ENCODE assay signal across 8 mouse cellular contexts in the genomic region with DNA sequence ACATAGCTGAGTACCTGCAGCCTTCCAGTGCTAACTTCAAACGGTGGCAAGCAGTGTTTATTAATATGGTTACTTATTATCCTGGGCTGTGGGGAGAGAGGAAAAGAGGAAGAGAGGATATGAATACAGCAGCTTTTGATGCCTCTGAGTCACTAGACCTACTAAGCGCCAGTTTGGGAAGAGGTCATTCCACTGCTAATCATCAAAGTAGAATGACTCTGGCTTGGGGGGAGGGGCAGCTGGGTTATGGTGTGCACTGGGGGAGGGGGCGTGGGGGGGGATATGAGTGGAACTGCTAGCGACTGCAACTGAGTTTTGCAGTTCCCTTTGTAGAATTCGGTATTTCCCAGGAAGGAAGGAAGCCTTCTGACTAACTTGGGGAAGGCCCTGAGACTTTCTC. TPM values are rescaled to one million over a fixed set of nuclear protein-coding genes. Genes with fewer than 3 reads are reported as not detected.
A peak's percentile ranks its signal among the peaks of the same experiment; 100 is the strongest.
DNase-seq lines count a peak whose midpoint lies in the region; ATAC-seq and TF ChIP-seq lines count a peak whose summit lies in the region.

No protein-coding gene starts in this region.

- peak overlapping the region; percentile 93 for H3K9ac ChIP-seq in forebrain, embryonic 14.5 days (ENCODE audit: low read length)
- peak overlapping the region; percentile 2; the same call in 1 of the 2 replicates for H3K9ac ChIP-seq in neural tube, embryonic 15.5 days (replicated peaks)

- H3K4me2 ChIP-seq in forebrain, embryonic 14.5 days (ENCODE audit: low read length): peak overlapping the region; percentile 89
- peak overlapping the region; percentile 92 for H3K4me2 ChIP-seq in neural tube, embryonic 15.5 days

- 15% methylated on average over 5 of the region's 5 CpGs for WGBS in forebrain, embryonic 14.5 days
- WGBS in limb, embryonic 10.5 days: 3% methylated on average over 5 of the region's 5 CpGs
- 9% methylated on average over 5 of the region's 5 CpGs for WGBS in neural tube, embryonic 15.5 days

- ATAC-seq in forebrain, embryonic 14.5 days: no peak
- no peak for ATAC-seq in neural tube, embryonic 15.5 days (ENCODE audit: low FRiP score)

- no peak for DNase-seq in left cerebral cortex, adult 2 months (ENCODE audit: extremely low spot score in 1 of 2, low spot score in 2 of 2)
- DNase-seq in left cerebral cortex, adult 18-20 months (ENCODE audit: low spot score in 2 of 2): no peak
- DNase-seq in forebrain, embryonic 14.5 days (ENCODE audit: low spot score): no peak
- DNase-seq in limb, embryonic 10.5 days (ENCODE audit: low spot score): peak; percentile 36
- DNase-seq in spleen, postnatal 14 days (ENCODE audit: low spot score in 2 of 2): no peak
- no peak for DNase-seq in adrenal gland, postnatal 25 days
- DNase-seq in spleen, postnatal 4 days (ENCODE audit: low spot score in 2 of 2): no peak

- H3K4me1 ChIP-seq in forebrain, embryonic 14.5 days (ENCODE audit: control insufficient read depth, insufficient read depth, low read length): peaks cover 60% of the 10 kb centered on the region
- peaks cover 81% of the 10 kb centered on the region for H3K4me1 ChIP-seq in limb, embryonic 10.5 days
- H3K4me1 ChIP-seq in neural tube, embryonic 15.5 days: peaks cover 80% of the 10 kb centered on the region

- no peaks in the 10 kb centered on the region for H3K36me3 ChIP-seq in forebrain, embryonic 14.5 days (ENCODE audit: control insufficient read depth, insufficient read depth, low read length)
- H3K36me3 ChIP-seq in limb, embryonic 10.5 days: peaks cover 43% of the 10 kb centered on the region
- H3K36me3 ChIP-seq in neural tube, embryonic 15.5 days: no peaks in the 10 kb centered on the region

- H3K4me3 ChIP-seq in left cerebral cortex, adult 2 months: peak overlapping the region; percentile 81
- H3K4me3 ChIP-seq in forebrain, embryonic 14.5 days (ENCODE audit: low read depth, low read length): peak overlapping the region; percentile 86
- peak overlapping the region; percentile 95 for H3K4me3 ChIP-seq in limb, embryonic 10.5 days
- H3K4me3 ChIP-seq in neural tube, embryonic 15.5 days (replicated peaks): peak overlapping the region; percentile 94

- H3K27me3 ChIP-seq in forebrain, embryonic 14.5 days (replicated peaks; ENCODE audit: control insufficient read depth, insufficient read depth, low read length): no peaks in the 10 kb centered on the region
- H3K27me3 ChIP-seq in limb, embryonic 10.5 days (ENCODE audit: low read depth, poor library complexity, severe bottlenecking): no peaks in the 10 kb centered on the region
- no peaks in the 10 kb centered on the region for H3K27me3 ChIP-seq in neural tube, embryonic 15.5 days (replicated peaks)

- intact Hi-C loops in left cerebral cortex, adult 2 months (cut with DNase I): loop anchor here (2.0 to 5.0 kb wide), 5 partner anchors 106 to 476 kb away; a partner anchor contains a TSS

- TF ChIP-seq CTCF in left cerebral cortex, adult 2 months (IDR thresholded peaks at IDR 0.05): no peak

- no peaks in the 10 kb centered on the region for H3K9me3 ChIP-seq in forebrain, embryonic 14.5 days (replicated peaks; ENCODE audit: control insufficient read depth, low read length)
- H3K9me3 ChIP-seq in limb, embryonic 10.5 days (replicated peaks): no peaks in the 10 kb centered on the region
- no peaks in the 10 kb centered on the region for H3K9me3 ChIP-seq in neural tube, embryonic 15.5 days (replicated peaks)

- 0 out of 2 replicates have a peak overlapping the region, but pooled peaks have one; percentile 10 for H3K27ac ChIP-seq in left cerebral cortex, adult 2 months
- peak overlapping the region; percentile 39; the same call in 1 of the 2 replicates for H3K27ac ChIP-seq in forebrain, embryonic 14.5 days (ENCODE audit: low read depth, low read length)
- peak overlapping the region; percentile 98 for H3K27ac ChIP-seq in limb, embryonic 10.5 days
- H3K27ac ChIP-seq in neural tube, embryonic 15.5 days (replicated peaks): no peak overlapping the region

RNA-seq across cellular contexts. Expression of a gene that starts 4.2 kb away (rescaled TPM):
- total RNA-seq in left cerebral cortex, adult 2 months (2021): 10 to 100 TPM; 34.0 to 38.7 TPM
- total RNA-seq in left cerebral cortex, adult 18-20 months (2021): 10 to 100 TPM; 35.0 to 35.3 TPM
- polyA plus RNA-seq in forebrain, embryonic 14.5 days (2014; fragmentation: Nextera tagmentation; extraction: Ambion mirVana): 7.8 and 9.4 TPM in 2 replicates
- 13.1 and 13.4 TPM in 2 replicates for polyA plus RNA-seq in limb, embryonic 10.5 days (2016; fragmentation: Nextera tagmentation; extraction: Ambion mirVana)
- 6.1 and 6.3 TPM in 2 replicates for polyA plus RNA-seq in neural tube, embryonic 15.5 days (2015; fragmentation: Nextera tagmentation; extraction: Ambion mirVana)
- 42.0 and 43.5 TPM in 2 replicates for total RNA-seq in adrenal gland, postnatal 25 days (2021)
